Mouse (Mus musculus): ENCODE results near the gene Wwox. TPM values are rescaled to one million over a fixed set of nuclear protein-coding genes. Genes with fewer than 3 reads are reported as not detected.

The Wwox gene
- polyA plus RNA-seq, 1 experiment from 2014 or later = 8.9 TPM

DNA sequence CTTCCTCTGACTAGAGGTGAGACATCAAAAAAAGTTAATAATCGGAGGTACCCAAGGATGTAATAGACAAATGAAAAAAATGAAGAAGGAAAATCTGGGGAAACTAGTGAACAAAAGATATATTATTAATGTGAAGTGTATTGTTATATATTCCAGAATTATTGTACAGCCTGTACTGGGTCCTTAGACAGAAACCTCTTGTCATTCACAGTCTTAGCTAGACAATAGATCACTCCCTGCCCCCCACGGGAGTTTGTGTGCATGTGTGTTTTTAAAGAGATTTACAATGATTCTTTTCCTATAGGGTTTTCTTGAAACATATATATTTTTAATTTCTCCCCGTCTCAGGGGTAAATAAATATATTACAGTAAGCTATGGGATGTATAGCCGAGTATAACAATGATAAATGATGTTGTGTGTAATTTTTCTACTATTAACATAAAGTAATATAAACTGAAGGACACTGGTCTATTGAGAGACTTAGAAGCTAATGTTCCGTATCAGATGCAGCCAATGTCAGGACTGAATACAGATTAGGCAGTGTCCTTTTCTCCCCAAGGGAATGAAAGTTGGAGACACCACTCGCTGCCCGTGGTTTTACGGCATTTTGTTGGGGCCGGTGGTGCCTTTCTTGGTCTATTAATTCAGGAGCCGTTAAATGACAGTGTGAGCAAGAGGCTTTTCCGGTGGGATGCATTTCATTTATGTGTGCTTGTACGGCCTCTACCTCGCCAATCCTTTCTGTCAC, 551.6 kb downstream of the Wwox start:
- Histone ChIP-seq H3K4me1 (ENCODE audit: control insufficient read depth, insufficient read depth, low read length) (no peaks in the 10 kb centered on the region), H3K9me3 (replicated peaks; ENCODE audit: control insufficient read depth, low read length) (no peaks in the 10 kb centered on the region), H3K27ac (ENCODE audit: low read depth, low read length) (no peak overlapping the region), H3K4me3 (ENCODE audit: low read depth, low read length) (no peak overlapping the region), H3K4me2 (ENCODE audit: low read length) (no peak overlapping the region), H3K27me3 (replicated peaks; ENCODE audit: control insufficient read depth, insufficient read depth, low read length) (no peaks in the 10 kb centered on the region), H3K9ac (ENCODE audit: low read length) (no peak overlapping the region), H3K36me3 (ENCODE audit: control insufficient read depth, insufficient read depth, low read length) (no peaks in the 10 kb centered on the region)
- 27% methylated on average over 13 of the region's 13 CpGs for WGBS
- ATAC-seq (no peak), DNase-seq (ENCODE audit: low spot score) (no peak)

DNA sequence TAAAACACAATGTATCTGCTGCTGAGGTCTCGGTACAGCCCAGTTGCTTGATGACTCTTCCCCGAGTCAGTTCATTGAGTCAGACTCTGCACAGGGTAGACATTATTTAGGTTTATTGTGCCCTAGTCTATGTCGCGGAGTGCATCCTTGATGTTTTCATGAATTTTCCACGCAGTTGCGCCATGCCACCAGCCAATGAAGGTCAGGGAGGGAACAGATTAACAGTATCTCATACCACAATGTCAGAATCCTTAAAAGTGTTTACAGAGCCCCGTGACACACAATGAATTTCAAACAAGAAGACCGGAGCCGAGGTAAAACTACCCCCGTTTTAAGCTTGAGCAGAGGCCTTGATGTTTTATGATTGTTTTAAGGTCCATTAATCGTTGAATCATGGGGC, 561.3 kb downstream of the Wwox start:
- Histone ChIP-seq H3K9ac (ENCODE audit: low read length) (no peak overlapping the region), H3K4me2 (ENCODE audit: low read length) (no peak overlapping the region), H3K4me1 (ENCODE audit: control insufficient read depth, insufficient read depth, low read length) (no peaks in the 10 kb centered on the region), H3K27me3 (replicated peaks; ENCODE audit: control insufficient read depth, insufficient read depth, low read length) (no peaks in the 10 kb centered on the region), H3K36me3 (ENCODE audit: control insufficient read depth, insufficient read depth, low read length) (no peaks in the 10 kb centered on the region), H3K27ac (ENCODE audit: low read depth, low read length) (no peak overlapping the region), H3K4me3 (ENCODE audit: low read depth, low read length) (no peak overlapping the region), H3K9me3 (replicated peaks; ENCODE audit: control insufficient read depth, low read length) (no peaks in the 10 kb centered on the region)
- DNase-seq (ENCODE audit: low spot score) = no peak
- no peak for ATAC-seq
- WGBS = 90% methylated on average over 11 of the region's 11 CpGs

DNA sequence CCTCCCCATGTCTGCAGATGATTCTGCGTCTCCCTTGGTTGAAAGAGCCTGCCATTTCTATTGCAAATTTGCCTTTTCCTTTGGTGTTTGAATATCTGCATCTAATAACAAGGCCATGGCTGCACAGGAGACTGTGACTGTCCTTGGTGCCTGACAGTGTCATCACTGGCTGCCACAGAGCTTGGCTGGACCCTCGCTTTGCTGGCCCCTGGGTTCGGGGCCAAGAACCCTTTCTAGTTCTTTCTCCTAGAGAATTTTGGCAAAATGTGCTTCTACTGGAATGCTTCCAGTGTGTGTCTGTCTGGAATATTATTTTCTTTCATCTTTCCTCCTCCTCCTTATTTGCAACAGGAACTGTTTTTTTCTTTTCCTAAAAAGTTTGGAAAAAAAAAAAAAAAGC, 565.6 kb downstream of the Wwox start:
- Histone ChIP-seq H3K27ac (ENCODE audit: low read depth, low read length) (no peak overlapping the region), H3K9me3 (replicated peaks; ENCODE audit: control insufficient read depth, low read length) (no peaks in the 10 kb centered on the region), H3K4me1 (ENCODE audit: control insufficient read depth, insufficient read depth, low read length) (peaks cover 8% of the 10 kb centered on the region), H3K36me3 (ENCODE audit: control insufficient read depth, insufficient read depth, low read length) (no peaks in the 10 kb centered on the region), H3K9ac (ENCODE audit: low read length) (no peak overlapping the region), H3K4me2 (ENCODE audit: low read length) (no peak overlapping the region), H3K4me3 (ENCODE audit: low read depth, low read length) (no peak overlapping the region), H3K27me3 (replicated peaks; ENCODE audit: control insufficient read depth, insufficient read depth, low read length) (no peaks in the 10 kb centered on the region)
- ATAC-seq = no peak
- DNase-seq (ENCODE audit: low spot score) = no peak
- 92% methylated on average over 3 of the region's 3 CpGs for WGBS

DNA sequence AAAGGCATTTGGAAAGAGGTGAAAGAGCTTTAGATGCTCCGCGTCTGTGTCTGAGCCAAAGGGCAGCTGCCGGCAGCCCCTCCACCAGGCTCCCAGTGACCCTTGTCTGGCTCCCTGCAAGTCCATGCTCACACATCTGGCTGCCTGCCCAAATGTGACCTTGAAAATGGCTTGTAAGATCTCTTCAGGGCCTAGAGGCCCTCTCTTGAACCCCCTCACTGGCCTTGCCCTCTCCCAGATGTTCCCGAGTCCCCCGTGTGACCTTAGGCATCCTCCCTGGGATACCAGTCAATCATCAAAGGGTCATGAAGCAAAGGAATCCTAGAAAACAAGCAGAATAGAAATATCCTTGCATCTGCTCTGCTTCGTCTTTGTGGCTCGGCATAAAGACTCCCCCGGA, 567.1 kb downstream of the Wwox start:
- Histone ChIP-seq H3K9me3 (replicated peaks; ENCODE audit: control insufficient read depth, low read length) (no peaks in the 10 kb centered on the region), H3K27me3 (replicated peaks; ENCODE audit: control insufficient read depth, insufficient read depth, low read length) (no peaks in the 10 kb centered on the region; the same call in 1 of the 2 replicates), H3K36me3 (ENCODE audit: control insufficient read depth, insufficient read depth, low read length) (no peaks in the 10 kb centered on the region), H3K9ac (ENCODE audit: low read length) (no peak overlapping the region), H3K4me1 (ENCODE audit: control insufficient read depth, insufficient read depth, low read length) (peaks cover 8% of the 10 kb centered on the region), H3K4me2 (ENCODE audit: low read length) (no peak overlapping the region), H3K27ac (ENCODE audit: low read depth, low read length) (no peak overlapping the region), H3K4me3 (ENCODE audit: low read depth, low read length) (no peak overlapping the region)
- ATAC-seq (no peak), DNase-seq (ENCODE audit: low spot score) (no peak)
- WGBS = 55% methylated on average over 8 of the region's 8 CpGs

DNA sequence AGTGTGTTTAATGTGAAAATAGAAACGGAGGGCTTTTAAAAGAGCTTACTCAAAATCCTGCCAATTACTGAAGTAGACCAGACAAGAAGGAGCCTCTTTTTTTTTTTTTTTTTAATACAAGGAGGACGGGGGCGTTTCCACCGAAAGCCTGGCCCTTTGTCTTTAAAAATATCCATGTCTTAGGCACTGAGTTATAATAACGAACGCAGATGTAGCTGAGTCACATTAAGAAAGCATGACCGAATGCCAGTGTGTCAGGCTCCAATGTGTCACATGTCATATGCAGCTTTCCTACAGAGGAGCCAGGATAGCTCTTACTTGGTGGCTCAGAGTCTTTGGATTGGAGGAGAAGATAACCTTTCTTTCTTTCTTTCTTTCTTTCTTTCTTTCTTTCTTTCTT, 567.8 kb downstream of the Wwox start:
- Histone ChIP-seq H3K9ac (ENCODE audit: low read length) (no peak overlapping the region), H3K9me3 (replicated peaks; ENCODE audit: control insufficient read depth, low read length) (no peaks in the 10 kb centered on the region), H3K27me3 (replicated peaks; ENCODE audit: control insufficient read depth, insufficient read depth, low read length) (no peaks in the 10 kb centered on the region; the same call in 1 of the 2 replicates), H3K27ac (ENCODE audit: low read depth, low read length) (no peak overlapping the region), H3K4me3 (ENCODE audit: low read depth, low read length) (no peak overlapping the region), H3K4me2 (ENCODE audit: low read length) (no peak overlapping the region), H3K36me3 (ENCODE audit: control insufficient read depth, insufficient read depth, low read length) (no peaks in the 10 kb centered on the region), H3K4me1 (ENCODE audit: control insufficient read depth, insufficient read depth, low read length) (peaks cover 8% of the 10 kb centered on the region)
- WGBS = 26% methylated on average over 7 of the region's 7 CpGs
- DNase-seq (ENCODE audit: low spot score) = peak; percentile 46
- ATAC-seq = no peak

DNA sequence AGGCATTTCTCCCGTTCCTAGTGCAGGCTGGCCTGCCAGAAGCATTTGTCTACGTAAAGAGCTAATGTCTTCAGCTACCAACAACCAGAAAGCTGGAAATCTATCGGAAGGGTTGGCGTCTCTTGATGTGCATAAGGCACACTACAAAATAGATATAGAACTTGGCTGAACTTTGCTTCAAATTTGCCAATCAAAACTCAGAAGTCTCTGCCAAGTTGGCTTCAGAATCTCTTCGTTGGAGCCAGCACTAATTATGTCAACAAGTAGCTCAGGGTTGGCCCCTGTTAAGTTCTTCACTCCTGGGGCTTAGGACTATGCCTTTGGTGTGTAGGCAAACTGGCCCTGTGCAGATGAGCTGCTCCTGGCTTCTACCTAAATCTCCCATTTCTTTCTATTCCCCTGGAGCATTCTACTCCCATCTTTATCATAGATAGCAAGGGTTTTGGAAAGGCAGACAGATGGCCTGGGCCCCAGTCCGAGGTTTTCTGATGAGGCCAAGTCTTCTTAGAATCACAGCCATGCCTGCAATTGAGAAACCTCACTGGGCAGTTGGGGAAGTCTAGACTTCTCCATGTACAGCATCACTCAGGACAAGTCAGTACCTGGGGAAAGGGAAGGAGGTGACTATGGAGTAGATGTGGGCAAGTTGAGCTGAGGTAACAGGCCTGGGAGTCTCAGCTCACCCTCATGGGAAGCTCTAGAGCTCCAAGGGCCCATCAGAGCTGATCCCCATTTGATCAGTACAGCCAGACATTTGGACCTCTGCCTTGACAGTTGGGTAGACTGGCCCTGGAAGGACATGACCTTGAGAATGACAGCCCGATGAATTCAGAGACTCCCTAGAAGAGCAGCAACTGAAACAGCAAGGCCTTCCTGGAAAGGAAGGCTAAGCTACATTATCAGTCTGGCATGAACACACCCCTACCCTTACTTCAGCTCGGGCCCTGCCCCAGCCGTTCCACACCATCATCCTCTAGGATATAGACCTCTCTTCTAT, 569.5 kb downstream of the Wwox start:
- Histone ChIP-seq H3K27me3 (replicated peaks; ENCODE audit: control insufficient read depth, insufficient read depth, low read length) (no peaks in the 10 kb centered on the region; the same call in 1 of the 2 replicates), H3K9ac (ENCODE audit: low read length) (no peak overlapping the region), H3K4me1 (ENCODE audit: control insufficient read depth, insufficient read depth, low read length) (peaks cover 8% of the 10 kb centered on the region), H3K9me3 (replicated peaks; ENCODE audit: control insufficient read depth, low read length) (no peaks in the 10 kb centered on the region), H3K36me3 (ENCODE audit: control insufficient read depth, insufficient read depth, low read length) (no peaks in the 10 kb centered on the region), H3K27ac (ENCODE audit: low read depth, low read length) (no peak overlapping the region), H3K4me3 (ENCODE audit: low read depth, low read length) (no peak overlapping the region), H3K4me2 (ENCODE audit: low read length) (no peak overlapping the region)
- DNase-seq (ENCODE audit: low spot score) (peak; percentile 73), ATAC-seq (no peak)
- WGBS = 76% methylated on average over 9 of the region's 9 CpGs

DNA sequence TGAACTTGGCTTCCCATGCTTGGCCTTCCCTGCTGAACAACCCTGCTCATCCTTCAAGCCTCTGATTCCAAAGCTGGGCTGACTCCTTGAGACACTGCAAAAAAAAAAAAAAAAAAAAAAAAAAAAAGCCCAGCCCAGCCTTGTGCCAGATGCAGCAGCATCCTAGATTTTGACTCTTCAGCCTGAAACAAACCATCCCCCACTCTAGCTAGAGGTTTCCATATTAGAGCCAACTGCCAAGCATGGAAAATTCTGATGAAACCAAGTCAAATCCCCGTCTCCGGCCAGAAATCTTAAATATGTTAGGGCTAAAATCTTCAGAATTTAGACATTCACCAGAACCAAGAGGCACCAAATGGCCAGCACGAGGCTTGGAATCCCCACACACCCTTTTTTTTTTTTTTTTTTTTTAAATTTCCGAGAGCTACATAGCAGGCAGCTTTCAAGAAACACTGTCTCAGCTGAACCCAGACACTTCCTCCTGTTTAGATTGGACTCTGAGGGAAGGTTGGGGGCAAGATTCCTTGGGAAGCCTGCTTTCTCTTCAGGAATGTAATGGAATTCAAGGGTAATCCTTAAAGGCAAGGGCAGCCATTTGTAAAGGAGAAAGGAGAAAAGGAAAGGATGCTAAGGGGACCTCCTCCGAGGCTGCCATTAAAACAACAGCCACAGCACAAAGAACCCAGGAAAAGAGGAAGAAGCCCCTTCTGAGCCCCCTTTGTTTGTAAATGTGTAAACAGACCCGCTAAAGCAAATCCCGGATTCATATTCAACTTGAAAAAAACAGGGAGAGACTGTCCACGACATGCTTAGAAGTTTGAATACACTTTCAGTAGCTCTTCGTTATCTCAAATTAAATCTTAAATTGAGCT, 570.7 kb downstream of the Wwox start:
- H3K27me3 ChIP-seq (replicated peaks; ENCODE audit: control insufficient read depth, insufficient read depth, low read length) = no peaks in the 10 kb centered on the region; the same call in 1 of the 2 replicates
- H3K9ac ChIP-seq (ENCODE audit: low read length) = no peak overlapping the region
- no peak overlapping the region for H3K27ac ChIP-seq (ENCODE audit: low read depth, low read length)
- no peak overlapping the region for H3K4me2 ChIP-seq (ENCODE audit: low read length)
- no peak overlapping the region for H3K4me3 ChIP-seq (ENCODE audit: low read depth, low read length)
- ATAC-seq (no peak), DNase-seq (ENCODE audit: low spot score) (no peak)
- peaks cover 8% of the 10 kb centered on the region for H3K4me1 ChIP-seq (ENCODE audit: control insufficient read depth, insufficient read depth, low read length)
- H3K36me3 ChIP-seq (ENCODE audit: control insufficient read depth, insufficient read depth, low read length) = no peaks in the 10 kb centered on the region
- 21% methylated on average over 9 of the region's 9 CpGs for WGBS
- no peaks in the 10 kb centered on the region for H3K9me3 ChIP-seq (replicated peaks; ENCODE audit: control insufficient read depth, low read length)

DNA sequence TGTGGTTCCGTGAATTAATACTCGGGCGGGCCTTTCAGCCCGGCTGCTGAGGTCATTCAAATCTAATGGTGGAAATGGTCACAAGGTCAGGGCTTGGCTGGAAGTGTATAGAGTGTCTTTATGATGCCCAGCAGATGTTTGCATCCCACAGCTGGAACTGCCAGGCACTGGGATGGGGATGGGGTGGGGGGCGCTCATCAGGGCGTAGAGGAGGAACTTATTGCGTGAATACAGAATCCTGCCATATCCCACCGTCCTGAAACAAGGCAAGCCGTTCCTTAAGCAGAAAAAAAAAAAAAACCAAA, 571.3 kb downstream of the Wwox start:
- ATAC-seq (no peak), DNase-seq (ENCODE audit: low spot score) (no peak)
- Histone ChIP-seq H3K36me3 (ENCODE audit: control insufficient read depth, insufficient read depth, low read length) (no peaks in the 10 kb centered on the region), H3K9ac (ENCODE audit: low read length) (no peak overlapping the region), H3K4me3 (ENCODE audit: low read depth, low read length) (no peak overlapping the region), H3K27me3 (replicated peaks; ENCODE audit: control insufficient read depth, insufficient read depth, low read length) (no peaks in the 10 kb centered on the region; the same call in 1 of the 2 replicates), H3K27ac (ENCODE audit: low read depth, low read length) (no peak overlapping the region), H3K9me3 (replicated peaks; ENCODE audit: control insufficient read depth, low read length) (no peaks in the 10 kb centered on the region), H3K4me2 (ENCODE audit: low read length) (no peak overlapping the region), H3K4me1 (ENCODE audit: control insufficient read depth, insufficient read depth, low read length) (peaks cover 8% of the 10 kb centered on the region)
- WGBS = 25% methylated on average over 9 of the region's 9 CpGs
